Mouse (Mus musculus): ENCODE results near the gene Usb1.

GRCm38 (mm10) chr8:95331156-95331719, 846 bp upstream of the Usb1 start:
- TF ChIP-seq EP300 (IDR thresholded peaks at IDR 0.05; ENCODE audit: low read depth) (no peak), CTCF (IDR thresholded peaks at IDR 0.05; ENCODE audit: low read depth) (peak; percentile 31)

All from liver, postnatal 0 days (tissue).